Mouse (Mus musculus): ENCODE results near the gene Olfr410. TPM values are rescaled to one million over a fixed set of nuclear protein-coding genes. Genes with fewer than 3 reads are reported as not detected.

Olfr410 gene
- total RNA-seq (2014; rRNA removed; ENCODE audit: low replicate concordance) = not detected in 2 replicates
- not detected in 2 replicates for polyA plus RNA-seq (2015; fragmentation: Nextera tagmentation; extraction: Ambion mirVana)

GRCm38 (mm10) chr11:74337931-74338330, at the start of gene Olfr410:
Gene Olfr410, minus strand, starts transcription at chr11:74338031.
- 63% methylated on average over 6 of the region's 6 CpGs for WGBS

GRCm38 (mm10) chr11:74387203-74387602, 49.4 kb upstream of the Olfr410 start:
- ATAC-seq (ENCODE audit: insufficient read depth, low read depth) = no peak
- Histone ChIP-seq H3K4me3 (ENCODE audit: low read depth, low read length) (no peak overlapping the region), H3K4me1 (ENCODE audit: control insufficient read depth, insufficient read depth) (peaks cover 16% of the 10 kb centered on the region; the same call in 1 of the 2 replicates), H3K27me3 (ENCODE audit: control insufficient read depth, insufficient read depth, low read length) (no peaks in the 10 kb centered on the region), H3K9ac (replicated peaks; ENCODE audit: low read depth, low read length) (no peak overlapping the region), H3K36me3 (replicated peaks; ENCODE audit: control insufficient read depth, insufficient read depth, low read length) (no peaks in the 10 kb centered on the region), H3K9me3 (replicated peaks; ENCODE audit: control insufficient read depth, low read length) (no peaks in the 10 kb centered on the region), H3K27ac (ENCODE audit: low read depth) (no peak overlapping the region), H3K4me2 (ENCODE audit: low read depth, low read length) (no peak overlapping the region)
- TF ChIP-seq CTCF (IDR thresholded peaks at IDR 0.05; ENCODE audit: low read depth) (no peak), EP300 (IDR thresholded peaks at IDR 0.05; ENCODE audit: low read depth) (no peak)
- no peak for DNase-seq (ENCODE audit: low spot score)
- 54% methylated on average over 5 of the region's 5 CpGs for WGBS

More at GRCm38 (mm10) chr11:74337931-74338330, at the start of gene Olfr410:
- Histone ChIP-seq H3K36me3 (replicated peaks; ENCODE audit: control insufficient read depth, insufficient read depth, low read length) (no peaks in the 10 kb centered on the region), H3K9me3 (replicated peaks; ENCODE audit: control insufficient read depth, low read length) (no peaks in the 10 kb centered on the region), H3K4me2 (ENCODE audit: low read depth, low read length) (no peak within 1 kb of the TSS), H3K27me3 (ENCODE audit: control insufficient read depth, insufficient read depth, low read length) (no peaks in the 10 kb centered on the region), H3K4me3 (ENCODE audit: low read depth, low read length) (no peak within 1 kb of the TSS), H3K9ac (replicated peaks; ENCODE audit: low read depth, low read length) (no peak within 1 kb of the TSS), H3K4me1 (ENCODE audit: control insufficient read depth, insufficient read depth) (no peaks in the 10 kb centered on the region), H3K27ac (ENCODE audit: low read depth) (no peak within 1 kb of the TSS)
- no peak for DNase-seq (ENCODE audit: low spot score)
- no peak for TF ChIP-seq CTCF (IDR thresholded peaks at IDR 0.05; ENCODE audit: low read depth)
- TF ChIP-seq EP300 (IDR thresholded peaks at IDR 0.05; ENCODE audit: low read depth) = no peak
- ATAC-seq (ENCODE audit: insufficient read depth, low read depth) = no peak

GRCm38 (mm10) chr11:74385674-74386073, 47.8 kb upstream of the Olfr410 start:
- H3K9ac ChIP-seq (replicated peaks; ENCODE audit: low read depth, low read length) = no peak overlapping the region
- H3K4me2 ChIP-seq (ENCODE audit: low read depth, low read length) = no peak overlapping the region
- H3K36me3 ChIP-seq (replicated peaks; ENCODE audit: control insufficient read depth, insufficient read depth, low read length) = no peaks in the 10 kb centered on the region
- no peaks in the 10 kb centered on the region for H3K27me3 ChIP-seq (ENCODE audit: control insufficient read depth, insufficient read depth, low read length)
- TF ChIP-seq CTCF (IDR thresholded peaks at IDR 0.05; ENCODE audit: low read depth) (no peak), EP300 (IDR thresholded peaks at IDR 0.05; ENCODE audit: low read depth) (no peak)
- WGBS = 53% methylated on average over 9 of the region's 9 CpGs
- no peak overlapping the region for H3K4me3 ChIP-seq (ENCODE audit: low read depth, low read length)
- H3K4me1 ChIP-seq (ENCODE audit: control insufficient read depth, insufficient read depth) = peaks cover 16% of the 10 kb centered on the region; the same call in 1 of the 2 replicates
- no peaks in the 10 kb centered on the region for H3K9me3 ChIP-seq (replicated peaks; ENCODE audit: control insufficient read depth, low read length)
- peak overlapping the region; percentile 11; the same call in 1 of the 2 replicates for H3K27ac ChIP-seq (ENCODE audit: low read depth)
- ATAC-seq (ENCODE audit: insufficient read depth, low read depth) = no peak
- no peak for DNase-seq (ENCODE audit: low spot score)

GRCm38 (mm10) chr11:74379166-74379873, 41.5 kb upstream of the Olfr410 start:
- Histone ChIP-seq H3K27ac (ENCODE audit: low read depth) (no peak overlapping the region), H3K4me1 (ENCODE audit: control insufficient read depth, insufficient read depth) (no peaks in the 10 kb centered on the region), H3K36me3 (replicated peaks; ENCODE audit: control insufficient read depth, insufficient read depth, low read length) (no peaks in the 10 kb centered on the region), H3K4me3 (ENCODE audit: low read depth, low read length) (no peak overlapping the region), H3K9me3 (replicated peaks; ENCODE audit: control insufficient read depth, low read length) (no peaks in the 10 kb centered on the region), H3K9ac (replicated peaks; ENCODE audit: low read depth, low read length) (no peak overlapping the region), H3K4me2 (ENCODE audit: low read depth, low read length) (no peak overlapping the region), H3K27me3 (ENCODE audit: control insufficient read depth, insufficient read depth, low read length) (no peaks in the 10 kb centered on the region)
- DNase-seq (ENCODE audit: low spot score) = no peak
- ATAC-seq (ENCODE audit: insufficient read depth, low read depth) = no peak
- WGBS = 69% methylated on average over 4 of the region's 4 CpGs
- TF ChIP-seq CTCF (IDR thresholded peaks at IDR 0.05; ENCODE audit: low read depth) (no peak), EP300 (IDR thresholded peaks at IDR 0.05; ENCODE audit: low read depth) (no peak)

GRCm38 (mm10) chr11:74376847-74377246, 39.0 kb upstream of the Olfr410 start:
- H3K9ac ChIP-seq (replicated peaks; ENCODE audit: low read depth, low read length) = no peak overlapping the region
- H3K27me3 ChIP-seq (ENCODE audit: control insufficient read depth, insufficient read depth, low read length) = no peaks in the 10 kb centered on the region; the same call in 1 of the 2 replicates
- no peak overlapping the region for H3K4me2 ChIP-seq (ENCODE audit: low read depth, low read length)
- H3K27ac ChIP-seq (ENCODE audit: low read depth) = no peak overlapping the region
- DNase-seq (ENCODE audit: low spot score) = peak; percentile 62
- H3K36me3 ChIP-seq (replicated peaks; ENCODE audit: control insufficient read depth, insufficient read depth, low read length) = no peaks in the 10 kb centered on the region
- no peaks in the 10 kb centered on the region for H3K4me1 ChIP-seq (ENCODE audit: control insufficient read depth, insufficient read depth)
- ATAC-seq (ENCODE audit: insufficient read depth, low read depth) = peak; percentile 62
- H3K9me3 ChIP-seq (replicated peaks; ENCODE audit: control insufficient read depth, low read length) = no peaks in the 10 kb centered on the region
- TF ChIP-seq EP300 (IDR thresholded peaks at IDR 0.05; ENCODE audit: low read depth) (no peak), CTCF (IDR thresholded peaks at IDR 0.05; ENCODE audit: low read depth) (peak; percentile 85)
- H3K4me3 ChIP-seq (ENCODE audit: low read depth, low read length) = no peak overlapping the region
- 85% methylated on average over 3 of the region's 3 CpGs for WGBS
